Mouse (Mus musculus): ENCODE measurements at regions not wholly inside any gene's neighbourhood (a gene's known extent, or its start where the extent isn't known, plus 50 kb on each side); places are given as distances from the start of the nearest gene placed in this dataset.

- in situ Hi-C loops (cut with MboI, MseI): loop anchor here (5.0 kb wide), 1 partner anchor 66 kb away; no protein-coding TSS in a partner anchor
These were observed 68.6 kb upstream of the 1700021F07Rik start for GRCm38 (mm10) chr2:173453569-173454405.

- in situ Hi-C loops (cut with MboI, MseI): loop anchor here (5.0 kb wide), 2 partner anchors 67 to 237 kb away; partner anchors contain the start of gene Zbp1
These were observed 67.6 kb upstream of the 1700021F07Rik start for GRCm38 (mm10) chr2:173454741-173455140.

- in situ Hi-C loops (cut with MboI, MseI): loop anchor here (5.0 kb wide), 1 partner anchor 238 kb away; the partner anchor contains the start of gene Zbp1
These were observed 67.2 kb upstream of the 1700021F07Rik start for GRCm38 (mm10) chr2:173455216-173455615.

- in situ Hi-C loops (cut with MboI, MseI): loop anchor here (5.0 kb wide), 1 partner anchor 239 kb away; the partner anchor contains the start of gene Zbp1
These were observed 66.3 kb upstream of the 1700021F07Rik start for GRCm38 (mm10) chr2:173456083-173456482.

- in situ Hi-C loops (cut with MboI, MseI): loop anchor here (5.0 kb wide), 1 partner anchor 240 kb away; the partner anchor contains the start of gene Zbp1
These were observed 65.3 kb upstream of the 1700021F07Rik start for GRCm38 (mm10) chr2:173456924-173457623.

- in situ Hi-C loops (cut with MboI, MseI): loop anchor here (5.0 kb wide), 1 partner anchor 240 kb away; the partner anchor contains the start of gene Zbp1
These were observed 64.6 kb upstream of the 1700021F07Rik start for GRCm38 (mm10) chr2:173457624-173458320.

- in situ Hi-C loops (cut with MboI, MseI): loop anchor here (5.0 kb wide), 1 partner anchor 242 kb away; the partner anchor contains the start of gene Zbp1
These were observed 63.5 kb upstream of the 1700021F07Rik start for GRCm38 (mm10) chr2:173458861-173459260.

GRCm38 (mm10) chr2:173463313-173463712, 59.1 kb upstream of the 1700021F07Rik start:
- in situ Hi-C loops (cut with MboI, MseI): no loop called here

- in situ Hi-C loops (cut with MboI, MseI): no loop called here
These were observed 57.8 kb upstream of the 1700021F07Rik start for GRCm38 (mm10) chr2:173464562-173464961.

- in situ Hi-C loops (cut with MboI, MseI): no loop called here
These were observed 57.3 kb upstream of the 1700021F07Rik start for GRCm38 (mm10) chr2:173465006-173465620.

GRCm38 (mm10) chr2:173468136-173468535, 54.2 kb upstream of the 1700021F07Rik start:
- in situ Hi-C loops (cut with MboI, MseI): no loop called here

GRCm38 (mm10) chr2:173469756-173470155, 52.6 kb upstream of the 1700021F07Rik start:
- in situ Hi-C loops (cut with MboI, MseI): no loop called here

Data from regulatory T cell (primary cell).